ENCODE assay signal across 8 mouse cellular contexts in genomic region chr1:75447265-75448051, GRCm38 (mm10). TPM values are rescaled to one million over a fixed set of nuclear protein-coding genes. Genes with fewer than 3 reads are reported as not detected.
DNase-seq lines count a peak whose midpoint lies in the region; ATAC-seq lines count a peak whose summit lies in the region.

No protein-coding gene starts in this region.

- H3K9me3 ChIP-seq in erythroblast, embryonic 14.5 days (ENCODE audit: control insufficient read depth, low read length): no peaks in the 10 kb centered on the region; the same call in 1 of the 2 replicates
- no peaks in the 10 kb centered on the region for H3K9me3 ChIP-seq in hindbrain, embryonic 15.5 days
- no peaks in the 10 kb centered on the region for H3K9me3 ChIP-seq in midbrain, embryonic 14.5 days (ENCODE audit: control insufficient read depth, low read length)

- H3K9ac ChIP-seq in hindbrain, embryonic 15.5 days: 0 out of 2 replicates have a peak overlapping the region, but pooled peaks have one; percentile 18
- peak overlapping the region; percentile 46 for H3K9ac ChIP-seq in midbrain, embryonic 14.5 days (replicated peaks; ENCODE audit: low read length)

- ATAC-seq in erythroblast, adult 5-6 weeks (replicated peaks; ENCODE audit: low FRiP score, poor library complexity, severe bottlenecking): no peak
- ATAC-seq in hindbrain, embryonic 15.5 days (ENCODE audit: low FRiP score, low read depth): no peak
- ATAC-seq in midbrain, embryonic 14.5 days (ENCODE audit: low FRiP score, low TSS enrichment): no peak

- H3K4me1 ChIP-seq in erythroblast, embryonic 14.5 days (ENCODE audit: control insufficient read depth): peaks cover 78% of the 10 kb centered on the region
- peaks cover 96% of the 10 kb centered on the region for H3K4me1 ChIP-seq in hindbrain, embryonic 15.5 days (replicated peaks)
- peaks cover 86% of the 10 kb centered on the region for H3K4me1 ChIP-seq in midbrain, embryonic 14.5 days (ENCODE audit: control insufficient read depth, insufficient read depth, low read length)

- H3K36me3 ChIP-seq in erythroblast, embryonic 14.5 days (ENCODE audit: control insufficient read depth): peaks cover 9% of the 10 kb centered on the region
- H3K36me3 ChIP-seq in hindbrain, embryonic 15.5 days: no peaks in the 10 kb centered on the region
- no peaks in the 10 kb centered on the region for H3K36me3 ChIP-seq in midbrain, embryonic 14.5 days (ENCODE audit: control insufficient read depth, insufficient read depth, low read length)

- peak overlapping the region; percentile 37 for H3K4me2 ChIP-seq in hindbrain, embryonic 15.5 days
- peak overlapping the region; percentile 70 for H3K4me2 ChIP-seq in midbrain, embryonic 14.5 days (ENCODE audit: low read length)

- H3K27me3 ChIP-seq in erythroblast, embryonic 14.5 days (ENCODE audit: control insufficient read depth): peaks cover 71% of the 10 kb centered on the region
- peaks cover 15% of the 10 kb centered on the region; the same call in 1 of the 2 replicates for H3K27me3 ChIP-seq in hindbrain, embryonic 15.5 days
- peaks cover 9% of the 10 kb centered on the region; the same call in 1 of the 2 replicates for H3K27me3 ChIP-seq in midbrain, embryonic 14.5 days (ENCODE audit: control insufficient read depth, insufficient read depth, low read length)

- peak; percentile 75 for DNase-seq in ZHBTc4 (ENCODE audit: low read depth, low spot score)
- peak; percentile 79 for DNase-seq in midbrain, embryonic 14.5 days
- no peak for DNase-seq in urinary bladder, postnatal 14 days (ENCODE audit: low spot score)
- no peak for DNase-seq in gastrocnemius, postnatal 10 days
- no peak for DNase-seq in layer of hippocampus, adult 8-10 months (ENCODE audit: low spot score in 2 of 2)

- peak overlapping the region; percentile 49; the same call in 1 of the 2 replicates for H3K27ac ChIP-seq in hindbrain, embryonic 15.5 days (replicated peaks)
- H3K27ac ChIP-seq in midbrain, embryonic 14.5 days (replicated peaks; ENCODE audit: low read depth, low read length): peak overlapping the region; percentile 90

- peak overlapping the region; percentile 9 for H3K4me3 ChIP-seq in erythroblast, embryonic 14.5 days (replicated peaks)
- H3K4me3 ChIP-seq in hindbrain, embryonic 15.5 days: no peak overlapping the region
- peak overlapping the region; percentile 45 for H3K4me3 ChIP-seq in midbrain, embryonic 14.5 days (replicated peaks; ENCODE audit: low read depth, low read length)

- 9% methylated on average over 10 of the region's 10 CpGs for WGBS in hindbrain, embryonic 15.5 days
- WGBS in midbrain, embryonic 14.5 days: 6% methylated on average over 10 of the region's 10 CpGs

RNA-seq across cellular contexts. Expression of gene Asic4, which starts 2.8 kb away (rescaled TPM):
- polyA plus RNA-seq in erythroblast, embryonic 14.5 days (2012): 0.02 TPM in 1 of 2 replicates, not detected in the other
- total RNA-seq in erythroblast, adult 5-6 weeks (2015; ENCODE audit: low replicate concordance): not detected in 2 replicates
- total RNA-seq in erythroblast, adult 5-6 weeks (2017; ENCODE audit: low replicate concordance): not detected in 2 replicates
- polyA plus RNA-seq in hindbrain, embryonic 15.5 days (2015; fragmentation: Nextera tagmentation; extraction: Ambion mirVana): 21.2 and 22.8 TPM in 2 replicates
- 16.6 and 34.3 TPM in 2 replicates for polyA plus RNA-seq in midbrain, embryonic 14.5 days (2014; fragmentation: Nextera tagmentation; extraction: Ambion mirVana)
- not detected for total RNA-seq in gastrocnemius, postnatal 10 days (2021)
- 1 to 10 TPM; 5.8 to 6.6 (median 6.0) TPM for total RNA-seq in layer of hippocampus, adult 8-10 months (2022)

RNA-seq across cellular contexts. Expression of gene Gmppa, which starts 11.7 kb away (rescaled TPM):
- polyA plus RNA-seq in erythroblast, embryonic 14.5 days (2012): 11.6 and 12.7 TPM in 2 replicates
- 2.9 and 14.4 TPM in 2 replicates for total RNA-seq in erythroblast, adult 5-6 weeks (2015; ENCODE audit: low replicate concordance)
- 6.1 and 20.1 TPM in 2 replicates for total RNA-seq in erythroblast, adult 5-6 weeks (2017; ENCODE audit: low replicate concordance)
- 73.8 and 79.0 TPM in 2 replicates for polyA plus RNA-seq in hindbrain, embryonic 15.5 days (2015; fragmentation: Nextera tagmentation; extraction: Ambion mirVana)
- polyA plus RNA-seq in midbrain, embryonic 14.5 days (2014; fragmentation: Nextera tagmentation; extraction: Ambion mirVana): 75.7 and 75.9 TPM in 2 replicates
- 10 to 100 TPM; 35.6 to 39.7 TPM for total RNA-seq in gastrocnemius, postnatal 10 days (2021)
- total RNA-seq in layer of hippocampus, adult 8-10 months (2022): 10 to 100 TPM; 58.3 to 77.2 (median 72.7) TPM

RNA-seq across cellular contexts. Expression of gene Chpf, which starts 31.6 kb away (rescaled TPM):
- polyA plus RNA-seq in erythroblast, embryonic 14.5 days (2012): 0.26 and 0.30 TPM in 2 replicates
- total RNA-seq in erythroblast, adult 5-6 weeks (2015; ENCODE audit: low replicate concordance): 0.42 TPM in 1 of 2 replicates, not detected in the other
- 0.26 and 1.3 TPM in 2 replicates for total RNA-seq in erythroblast, adult 5-6 weeks (2017; ENCODE audit: low replicate concordance)
- 46.1 and 53.4 TPM in 2 replicates for polyA plus RNA-seq in hindbrain, embryonic 15.5 days (2015; fragmentation: Nextera tagmentation; extraction: Ambion mirVana)
- polyA plus RNA-seq in midbrain, embryonic 14.5 days (2014; fragmentation: Nextera tagmentation; extraction: Ambion mirVana): 39.7 and 44.2 TPM in 2 replicates
- total RNA-seq in gastrocnemius, postnatal 10 days (2021): 10 to 100 TPM; 22.2 to 32.0 TPM
- 10 to 100 TPM; 71.4 to 79.7 (median 77.2) TPM for total RNA-seq in layer of hippocampus, adult 8-10 months (2022)

RNA-seq across cellular contexts. Expression of gene Tmem198, which starts 31.9 kb away (rescaled TPM):
- polyA plus RNA-seq in erythroblast, embryonic 14.5 days (2012): 0.04 and 0.13 TPM in 2 replicates
- total RNA-seq in erythroblast, adult 5-6 weeks (2015; ENCODE audit: low replicate concordance): not detected in 2 replicates
- not detected in 2 replicates for total RNA-seq in erythroblast, adult 5-6 weeks (2017; ENCODE audit: low replicate concordance)
- 45.2 and 49.9 TPM in 2 replicates for polyA plus RNA-seq in hindbrain, embryonic 15.5 days (2015; fragmentation: Nextera tagmentation; extraction: Ambion mirVana)
- 42.9 and 55.9 TPM in 2 replicates for polyA plus RNA-seq in midbrain, embryonic 14.5 days (2014; fragmentation: Nextera tagmentation; extraction: Ambion mirVana)
- under 1 TPM; 0.68 to 0.87 TPM for total RNA-seq in gastrocnemius, postnatal 10 days (2021)
- total RNA-seq in layer of hippocampus, adult 8-10 months (2022): 10 to 100 TPM; 49.1 to 64.8 (median 55.6) TPM

RNA-seq across cellular contexts. Expression of gene Obsl1, which starts 58.8 kb away (rescaled TPM):
- 0.12 and 0.15 TPM in 2 replicates for polyA plus RNA-seq in erythroblast, embryonic 14.5 days (2012)
- total RNA-seq in erythroblast, adult 5-6 weeks (2015; ENCODE audit: low replicate concordance): not detected in 2 replicates
- not detected in 2 replicates for total RNA-seq in erythroblast, adult 5-6 weeks (2017; ENCODE audit: low replicate concordance)
- polyA plus RNA-seq in hindbrain, embryonic 15.5 days (2015; fragmentation: Nextera tagmentation; extraction: Ambion mirVana): 28.1 and 34.9 TPM in 2 replicates
- 22.0 and 24.1 TPM in 2 replicates for polyA plus RNA-seq in midbrain, embryonic 14.5 days (2014; fragmentation: Nextera tagmentation; extraction: Ambion mirVana)
- total RNA-seq in gastrocnemius, postnatal 10 days (2021): 100 to 1,000 TPM; 107 to 122 TPM
- 10 to 100 TPM; 20.8 to 25.7 (median 23.1) TPM for total RNA-seq in layer of hippocampus, adult 8-10 months (2022)

Comparison
In these comparisons a context has a peak if more than half of its experiments do, and no peak if none do; other contexts are left out.
1. DNase-seq: peak in ZHBTc4 (single experiment) and midbrain, embryonic 14.5 days (single experiment); none in urinary bladder, postnatal 14 days (single experiment), gastrocnemius, postnatal 10 days (single experiment) and layer of hippocampus, adult 8-10 months (0 of 2).
2. RNA of gene Asic4, which starts 2.8 kb away (total RNA-seq): 5.8 to 6.6 TPM in layer of hippocampus, adult 8-10 months; not detected in gastrocnemius, postnatal 10 days and not detected in erythroblast, adult 5-6 weeks; every median in the first group is over 4 times any median in the second.
3. RNA of gene Chpf, which starts 31.6 kb away (total RNA-seq): 71.4 to 79.7 TPM in layer of hippocampus, adult 8-10 months and 22.2 to 32.0 TPM in gastrocnemius, postnatal 10 days; 0.26 to 1.3 TPM in erythroblast, adult 5-6 weeks; every median in the first group is over 10 times any median in the second.